Mouse (Mus musculus): ENCODE data around the gene Rbm8a. TPM values are rescaled to one million over a fixed set of nuclear protein-coding genes. Genes with fewer than 3 reads are reported as not detected.
"Not testable (repeated sequence)": the region's sequence is repeated elsewhere in the genome, so short reads cannot be mapped to it uniquely, and the experiment has no call there.

Rbm8a gene
- polyA plus RNA-seq, 1 experiment from 2014 or later, result 78.8 TPM

DNA sequence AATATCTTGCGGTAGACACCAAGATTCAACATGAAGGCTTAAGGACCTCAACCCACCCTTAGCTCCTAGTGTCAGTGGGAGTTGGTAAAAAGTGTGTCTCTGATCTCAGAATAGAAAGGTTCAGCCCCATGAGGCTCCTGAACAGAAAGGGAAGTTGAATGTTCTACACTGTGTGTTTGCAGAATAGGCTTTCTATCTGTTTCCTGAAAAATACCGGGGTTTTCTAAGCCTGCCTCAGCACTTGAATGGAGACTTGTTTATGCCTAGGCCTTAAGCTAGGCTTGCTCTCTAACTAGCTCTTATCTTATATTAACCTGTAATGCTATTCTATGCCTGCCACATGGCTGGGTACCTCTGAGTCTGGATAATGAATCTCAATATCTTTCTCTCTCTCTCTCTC is 31.2 kb downstream of the Rbm8a start:
- Histone ChIP-seq H3K27ac (no peak overlapping the region), H3K9ac (no peak overlapping the region), H3K4me3 (replicated peaks) (no peak overlapping the region), H3K36me3 (no peaks in the 10 kb centered on the region), H3K4me1 (replicated peaks) (peaks cover 12% of the 10 kb centered on the region), H3K4me2 (no peak overlapping the region), H3K9me3 (replicated peaks) (no peaks in the 10 kb centered on the region), H3K27me3 (0 out of 2 replicates have a peak, but pooled peaks cover 5% of the 10 kb centered on the region)
- 56% methylated on average over 2 of the region's 2 CpGs for WGBS (ENCODE audit: insufficient replicate concordance)
- DNase-seq (no peak), ATAC-seq (ENCODE audit: low read depth) (no peak)

DNA sequence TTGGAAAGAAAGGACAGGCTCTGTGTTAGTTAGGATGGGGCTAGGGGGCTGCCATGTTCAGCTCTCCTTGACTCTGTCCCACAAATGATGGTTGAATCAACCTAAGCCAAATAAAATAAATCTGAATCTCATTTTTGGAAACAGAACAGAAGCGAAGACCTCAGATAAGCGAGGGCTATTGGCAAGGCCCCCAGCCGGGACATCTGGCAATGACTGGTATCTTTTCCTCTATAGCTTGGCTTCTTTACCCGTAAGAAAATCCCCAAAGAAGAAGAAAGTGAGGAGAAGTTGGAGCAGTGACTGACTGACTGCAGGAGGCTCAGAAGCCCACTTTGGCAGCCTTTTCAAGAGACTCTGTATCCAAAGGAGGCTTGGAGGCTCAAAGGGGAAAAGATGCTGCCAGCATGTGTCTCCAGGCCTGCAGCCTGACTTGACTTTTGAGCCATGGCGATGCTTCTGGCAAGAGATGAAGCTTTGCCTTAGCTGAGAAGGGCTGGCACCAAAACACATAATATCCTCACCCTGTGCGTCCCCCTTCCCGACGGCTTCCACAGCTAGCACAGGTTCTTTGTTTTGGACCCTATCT is 33.1 kb downstream of the Rbm8a start:
- H3K36me3 ChIP-seq, result no peaks in the 10 kb centered on the region
- H3K9ac ChIP-seq, result no peak overlapping the region
- no peaks in the 10 kb centered on the region for H3K9me3 ChIP-seq (replicated peaks)
- no peak overlapping the region for H3K4me3 ChIP-seq (replicated peaks)
- DNase-seq, result no peak
- 0 out of 2 replicates have a peak, but pooled peaks cover 7% of the 10 kb centered on the region for H3K27me3 ChIP-seq
- peaks cover 12% of the 10 kb centered on the region for H3K4me1 ChIP-seq (replicated peaks)
- H3K27ac ChIP-seq, result no peak overlapping the region
- ATAC-seq (ENCODE audit: low read depth), result no peak
- peak overlapping the region; percentile 59; the same call in 1 of the 2 replicates for H3K4me2 ChIP-seq
- WGBS (ENCODE audit: insufficient replicate concordance), result 65% methylated on average over 8 of the region's 8 CpGs

DNA sequence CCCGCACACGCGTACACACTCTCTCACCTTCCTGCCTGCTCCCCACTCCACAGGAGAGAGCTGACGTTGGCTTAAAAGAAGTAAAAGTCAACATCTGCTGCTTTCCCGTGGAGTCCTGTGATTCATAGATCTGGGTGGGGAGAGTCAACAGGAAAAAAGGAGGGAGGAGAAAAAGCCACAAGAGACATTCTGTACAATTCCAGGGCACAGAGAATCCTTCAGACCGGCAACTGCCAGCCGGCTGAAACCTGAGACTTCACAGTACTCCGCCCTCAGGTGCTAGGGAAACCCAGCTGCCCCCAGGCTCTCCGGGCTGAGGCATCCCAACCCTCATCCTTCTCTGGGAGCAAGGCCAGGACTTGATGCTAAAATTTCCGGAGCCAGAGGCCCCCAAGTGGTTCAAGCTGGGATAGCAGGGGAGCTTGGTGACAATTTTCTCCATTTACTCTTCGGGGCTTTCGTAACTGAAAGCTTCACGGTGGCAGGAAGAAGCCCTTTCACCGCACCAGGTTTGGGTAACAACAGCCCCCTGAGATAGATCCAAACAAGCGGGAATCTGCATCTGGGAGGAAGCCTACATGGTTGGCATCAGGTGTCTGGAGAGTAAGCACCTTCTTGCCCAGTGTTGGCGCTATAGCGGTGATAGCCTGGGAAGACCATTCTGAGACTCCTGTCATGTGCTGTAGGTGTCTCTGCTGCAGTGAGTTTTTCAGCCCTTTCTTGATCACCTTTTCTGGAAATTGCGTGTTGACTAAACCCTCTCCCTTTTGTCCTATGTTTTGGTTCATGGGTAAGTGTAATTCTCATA is 33.9 kb downstream of the Rbm8a start:
- H3K4me1 ChIP-seq (replicated peaks), result peaks cover 12% of the 10 kb centered on the region
- H3K9ac ChIP-seq, result 0 out of 2 replicates have a peak overlapping the region, but pooled peaks have one; percentile 38
- no peaks in the 10 kb centered on the region for H3K36me3 ChIP-seq
- ATAC-seq (ENCODE audit: low read depth) (peak; percentile 26; the same call in 1 of the 2 replicates), DNase-seq (peak; percentile 34)
- H3K9me3 ChIP-seq (replicated peaks), result no peaks in the 10 kb centered on the region
- 11% methylated on average over 17 of the region's 18 CpGs for WGBS (ENCODE audit: insufficient replicate concordance)
- H3K27ac ChIP-seq, result no peak overlapping the region
- peak overlapping the region; percentile 59 for H3K4me2 ChIP-seq
- H3K27me3 ChIP-seq, result 0 out of 2 replicates have a peak, but pooled peaks cover 9% of the 10 kb centered on the region
- peak overlapping the region; percentile 31 for H3K4me3 ChIP-seq (replicated peaks)

GRCm38 (mm10) chr3:96665732-96666363 is 36.1 kb downstream of the Rbm8a start:
- 71% methylated on average over 7 of the region's 7 CpGs for WGBS (ENCODE audit: insufficient replicate concordance)

GRCm38 (mm10) chr3:96666916-96667315 is 37.2 kb downstream of the Rbm8a start:
- no peaks in the 10 kb centered on the region for H3K36me3 ChIP-seq
- H3K27ac ChIP-seq, result no peak overlapping the region
- no peak overlapping the region for H3K4me2 ChIP-seq
- WGBS (ENCODE audit: insufficient replicate concordance), result 84% methylated on average over 5 of the region's 5 CpGs
- no peaks in the 10 kb centered on the region for H3K9me3 ChIP-seq (replicated peaks)
- no peak for ATAC-seq (ENCODE audit: low read depth)
- H3K27me3 ChIP-seq, result peaks cover 27% of the 10 kb centered on the region
- DNase-seq, result no peak
- peaks cover 27% of the 10 kb centered on the region for H3K4me1 ChIP-seq (replicated peaks)
- no peak overlapping the region for H3K4me3 ChIP-seq (replicated peaks)
- no peak overlapping the region for H3K9ac ChIP-seq

More at GRCm38 (mm10) chr3:96665732-96666363, 36.1 kb downstream of the Rbm8a start:
- not testable (repeated sequence) for H3K4me3 ChIP-seq (replicated peaks); H3K27ac ChIP-seq; H3K9ac ChIP-seq; H3K4me2 ChIP-seq; DNase-seq; ATAC-seq (ENCODE audit: low read depth); H3K9me3 ChIP-seq (replicated peaks); H3K36me3 ChIP-seq
- Histone ChIP-seq H3K4me1 (replicated peaks) (peaks cover 24% of the 10 kb centered on the region), H3K27me3 (peaks cover 19% of the 10 kb centered on the region)

GRCm38 (mm10) chr3:96667316-96667715 is 37.6 kb downstream of the Rbm8a start:
- H3K9ac ChIP-seq, result no peak overlapping the region
- ATAC-seq (ENCODE audit: low read depth), result no peak
- peaks cover 27% of the 10 kb centered on the region for H3K4me1 ChIP-seq (replicated peaks)
- 31% methylated on average over 1 of the region's 1 CpGs for WGBS (ENCODE audit: insufficient replicate concordance)
- no peaks in the 10 kb centered on the region for H3K36me3 ChIP-seq
- peaks cover 27% of the 10 kb centered on the region for H3K27me3 ChIP-seq
- H3K4me3 ChIP-seq (replicated peaks), result no peak overlapping the region
- H3K4me2 ChIP-seq, result no peak overlapping the region
- DNase-seq, result no peak
- H3K9me3 ChIP-seq (replicated peaks), result no peaks in the 10 kb centered on the region
- H3K27ac ChIP-seq, result no peak overlapping the region

GRCm38 (mm10) chr3:96668424-96669067 is 38.8 kb downstream of the Rbm8a start:
- Histone ChIP-seq H3K9ac (no peak overlapping the region), H3K9me3 (replicated peaks) (no peaks in the 10 kb centered on the region), H3K27me3 (peaks cover 30% of the 10 kb centered on the region), H3K4me2 (no peak overlapping the region), H3K36me3 (no peaks in the 10 kb centered on the region), H3K4me1 (replicated peaks) (peaks cover 24% of the 10 kb centered on the region), H3K27ac (no peak overlapping the region), H3K4me3 (replicated peaks) (no peak overlapping the region)
- 76% methylated on average over 5 of the region's 5 CpGs for WGBS (ENCODE audit: insufficient replicate concordance)
- ATAC-seq (ENCODE audit: low read depth) (no peak), DNase-seq (no peak)

GRCm38 (mm10) chr3:96669727-96670468 is 40.2 kb downstream of the Rbm8a start, which contains the start of gene Ankrd35:
Gene Ankrd35 (plus strand): TSS chr3:96670131.
- H3K4me1 ChIP-seq (replicated peaks), result peaks cover 16% of the 10 kb centered on the region
- WGBS (ENCODE audit: insufficient replicate concordance), result 4% methylated on average over 35 of the region's 35 CpGs
- peak within 1 kb of the TSS; percentile 53 for H3K4me3 ChIP-seq (replicated peaks)
- no peaks in the 10 kb centered on the region for H3K9me3 ChIP-seq (replicated peaks)
- no peaks in the 10 kb centered on the region for H3K36me3 ChIP-seq
- H3K27me3 ChIP-seq, result peaks cover 28% of the 10 kb centered on the region
- peak; percentile 56 for DNase-seq
- peak within 1 kb of the TSS; percentile 74 for H3K4me2 ChIP-seq
- ATAC-seq (ENCODE audit: low read depth), result peak; percentile 92
- H3K27ac ChIP-seq, result no peak within 1 kb of the TSS
- H3K9ac ChIP-seq, result peak within 1 kb of the TSS; percentile 45

DNA sequence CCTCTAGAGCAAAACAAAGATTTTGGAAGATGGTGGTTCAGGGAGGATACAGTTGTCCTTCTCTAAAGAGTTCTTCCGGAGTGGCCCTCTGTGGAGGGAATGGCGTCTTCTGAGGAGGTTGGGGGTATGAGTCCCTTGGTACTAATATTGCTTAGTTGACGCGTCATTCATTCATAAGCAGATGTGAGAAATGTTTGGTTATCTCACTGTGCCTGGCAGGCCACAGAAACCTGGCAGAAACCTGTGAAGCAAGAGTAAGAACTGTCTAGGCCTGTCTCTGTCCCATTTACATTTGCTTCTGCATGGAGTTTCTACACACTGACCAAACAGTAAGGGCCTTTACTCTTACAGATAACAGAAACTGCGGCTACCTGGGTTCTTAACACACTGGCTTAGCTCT is 41.8 kb downstream of the Rbm8a start:
- H3K4me3 ChIP-seq (replicated peaks), result no peak overlapping the region
- peaks cover 28% of the 10 kb centered on the region for H3K27me3 ChIP-seq
- no peak overlapping the region for H3K9ac ChIP-seq
- no peak for ATAC-seq (ENCODE audit: low read depth)
- H3K36me3 ChIP-seq, result no peaks in the 10 kb centered on the region
- peaks cover 16% of the 10 kb centered on the region for H3K4me1 ChIP-seq (replicated peaks)
- H3K9me3 ChIP-seq (replicated peaks), result no peaks in the 10 kb centered on the region
- no peak overlapping the region for H3K27ac ChIP-seq
- no peak for DNase-seq
- WGBS (ENCODE audit: insufficient replicate concordance), result 70% methylated on average over 5 of the region's 5 CpGs
- no peak overlapping the region for H3K4me2 ChIP-seq

- ATAC-seq (ENCODE audit: low read depth) (no peak), DNase-seq (no peak)
- no peak overlapping the region for H3K4me2 ChIP-seq
- peaks cover 17% of the 10 kb centered on the region for H3K4me1 ChIP-seq (replicated peaks)
- no peaks in the 10 kb centered on the region for H3K9me3 ChIP-seq (replicated peaks)
- H3K27me3 ChIP-seq, result peaks cover 30% of the 10 kb centered on the region
- no peaks in the 10 kb centered on the region for H3K36me3 ChIP-seq
- H3K27ac ChIP-seq, result no peak overlapping the region
- WGBS (ENCODE audit: insufficient replicate concordance), result 63% methylated on average over 4 of the region's 4 CpGs
- no peak overlapping the region for H3K9ac ChIP-seq
- H3K4me3 ChIP-seq (replicated peaks), result no peak overlapping the region
Observed at GRCm38 (mm10) chr3:96673514-96673913, 43.8 kb downstream of the Rbm8a start.

All from liver, embryonic 13.5 days (tissue).